Mouse (Mus musculus): ENCODE measurements at regions not wholly inside any gene's neighbourhood (a gene's known extent, or its start where the extent isn't known, plus 50 kb on each side); places are given as distances from the start of the nearest gene placed in this dataset.

DNA sequence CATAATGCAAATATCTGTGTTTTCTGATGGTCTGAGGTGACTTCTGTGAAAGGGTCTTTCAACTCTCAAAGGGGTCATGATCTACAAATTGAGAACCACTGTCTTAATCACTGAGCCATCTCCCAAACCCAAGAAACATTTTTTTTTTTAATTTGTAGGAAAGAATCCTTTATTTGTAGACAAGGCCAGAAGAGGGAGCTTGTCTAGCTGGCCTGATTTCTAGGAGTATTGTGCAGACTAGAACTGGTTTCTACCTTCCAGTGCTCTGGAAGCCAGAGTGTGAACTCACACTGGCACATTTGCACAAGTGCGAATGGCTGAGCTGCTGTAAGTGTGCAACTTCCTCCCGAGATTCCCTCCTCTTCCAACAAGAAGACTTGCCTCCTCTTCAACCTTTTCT, 148.1 kb upstream of the Ncam1 start:
- in situ Hi-C loops (cut with MboI; ENCODE audit: low pct_ligation_motif_present, low pct_unique_long_range_greater_than_20kb, low sequenced_read_pairs) = no loop called here
- Histone ChIP-seq H3K27me3 (replicated peaks) (no peaks in the 10 kb centered on the region), H3K9me3 (replicated peaks; ENCODE audit: low read length) (peaks cover 3% of the 10 kb centered on the region), H3K4me1 (ENCODE audit: control insufficient read depth in 1 of 2, insufficient read depth in 2 of 2) (no peaks in the 10 kb centered on the region), H3K27ac (ENCODE audit: insufficient read depth, low read depth) (no peak overlapping the region), H3K4me3 (replicated peaks in 1 of 3; ENCODE audit: low read depth in 2 of 3, low read length in 2 of 3, poor library complexity in 1 of 3) (no peak overlapping the region), H3K79me2 (replicated peaks; ENCODE audit: control insufficient read depth, extremely low read depth, insufficient read depth, poor library complexity, severe bottlenecking) (no peaks in the 10 kb centered on the region), H3K9ac (ENCODE audit: insufficient read depth, low read depth) (no peak overlapping the region), H3K4me2 (ENCODE audit: insufficient read depth, low read depth, poor library complexity, severe bottlenecking) (no peak overlapping the region), H3K36me3 (replicated peaks in 1 of 2; ENCODE audit: control insufficient read depth in 1 of 2, insufficient read depth in 1 of 2, low read length in 1 of 2) (no peaks in the 10 kb centered on the region)
- dilution Hi-C loops (cut with MboI; ENCODE audit: extremely low pct_ligation_motif_present, extremely low pct_unique_long_range_greater_than_20kb, low sequenced_read_pairs) = no loop called here
- no peak for DNase-seq (ENCODE audit: extremely low read depth)
- TF ChIP-seq NELFE (IDR thresholded peaks at IDR 0.05; ENCODE audit: low read depth, low read length) (no peak), UBTF (IDR thresholded peaks at IDR 0.05; ENCODE audit: low read depth, low read length) (no peak), JUND (conservative IDR thresholded peaks at IDR 0.05; ENCODE audit: low read depth, low read length) (no peak), CHD2 (IDR thresholded peaks at IDR 0.05; ENCODE audit: low read length) (no peak), CHD1 (IDR thresholded peaks at IDR 0.05; ENCODE audit: low read depth, low read length) (no peak), ZNF384 (IDR thresholded peaks at IDR 0.05; ENCODE audit: low read depth, low read length) (no peak), POLR2AphosphoS2 (IDR thresholded peaks at IDR 0.05; ENCODE audit: low read depth, low read length) (no peak), MAX (IDR thresholded peaks at IDR 0.05; ENCODE audit: low read length) (no peak), TBP (conservative IDR thresholded peaks at IDR 0.05; ENCODE audit: low read depth, low read length) (no peak), USF1 (IDR thresholded peaks at IDR 0.05; ENCODE audit: low read depth, low read length) (no peak), POLR2A (IDR thresholded peaks at IDR 0.05; ENCODE audit: low read depth, low read length) (no peak), TCF12 (IDR thresholded peaks at IDR 0.05; ENCODE audit: low read depth, low read length) (no peak)

DNA sequence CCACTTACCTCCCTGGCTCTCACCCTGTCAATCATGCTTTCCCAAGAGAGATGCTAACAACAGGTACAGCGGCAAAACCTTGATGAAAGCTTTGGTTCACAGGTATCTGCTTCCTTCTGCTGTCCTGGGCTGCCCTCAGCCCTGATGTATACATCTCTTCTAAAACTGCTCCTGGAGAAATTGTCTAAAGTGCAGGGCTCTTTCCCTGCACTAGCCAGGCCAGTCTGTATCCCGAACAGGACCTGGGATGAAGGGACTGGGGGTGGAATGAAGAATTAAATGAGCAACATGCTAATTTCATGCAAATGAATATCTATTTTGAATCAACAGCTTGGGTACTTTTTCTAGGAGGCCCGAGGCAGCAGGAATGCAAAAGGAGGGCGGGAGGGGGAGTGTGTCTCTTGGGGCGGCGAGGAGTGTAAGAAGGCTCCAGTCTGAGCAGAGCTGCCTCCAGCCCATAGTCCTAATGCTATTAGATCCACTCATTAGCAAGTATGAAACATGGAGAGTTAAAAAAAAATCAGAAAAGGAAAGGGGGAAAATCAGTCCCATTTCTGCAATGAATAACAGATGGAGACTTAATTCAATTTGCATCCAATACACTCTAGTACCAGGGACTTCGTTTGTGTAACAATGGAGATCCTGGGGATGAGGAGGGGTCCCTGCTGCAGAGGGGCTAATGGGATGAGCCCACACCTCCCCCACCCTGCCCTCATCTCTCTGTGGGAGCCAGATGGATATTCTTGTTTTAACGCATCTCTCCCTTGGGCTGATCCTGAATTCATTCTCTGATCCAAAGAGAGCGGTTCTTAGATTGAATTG, 137.0 kb upstream of the Ncam1 start:
- Histone ChIP-seq H3K9me3 (replicated peaks; ENCODE audit: low read length) (no peaks in the 10 kb centered on the region), H3K9ac (ENCODE audit: insufficient read depth, low read depth) (no peak overlapping the region), H3K4me2 (ENCODE audit: insufficient read depth, low read depth, poor library complexity, severe bottlenecking) (no peak overlapping the region), H3K36me3 (replicated peaks in 1 of 2; ENCODE audit: control insufficient read depth in 1 of 2, insufficient read depth in 1 of 2, low read length in 1 of 2) (no peaks in the 10 kb centered on the region), H3K79me2 (replicated peaks; ENCODE audit: control insufficient read depth, extremely low read depth, insufficient read depth, poor library complexity, severe bottlenecking) (no peaks in the 10 kb centered on the region), H3K4me3 (replicated peaks in 1 of 3; ENCODE audit: low read depth in 2 of 3, low read length in 2 of 3, poor library complexity in 1 of 3) (no peak overlapping the region), H3K27ac (ENCODE audit: insufficient read depth, low read depth) (no peak overlapping the region), H3K27me3 (replicated peaks) (no peaks in the 10 kb centered on the region), H3K4me1 (ENCODE audit: control insufficient read depth in 1 of 2, insufficient read depth in 2 of 2) (no peaks in the 10 kb centered on the region)
- DNase-seq (ENCODE audit: extremely low read depth) = no peak
- dilution Hi-C loops (cut with MboI; ENCODE audit: extremely low pct_ligation_motif_present, extremely low pct_unique_long_range_greater_than_20kb, low sequenced_read_pairs) (no loop called here), in situ Hi-C loops (cut with MboI; ENCODE audit: low pct_ligation_motif_present, low pct_unique_long_range_greater_than_20kb, low sequenced_read_pairs) (no loop called here)
- no peak for TF ChIP-seq KAT2A (IDR thresholded peaks at IDR 0.05; ENCODE audit: insufficient replicate concordance, low read length)

DNA sequence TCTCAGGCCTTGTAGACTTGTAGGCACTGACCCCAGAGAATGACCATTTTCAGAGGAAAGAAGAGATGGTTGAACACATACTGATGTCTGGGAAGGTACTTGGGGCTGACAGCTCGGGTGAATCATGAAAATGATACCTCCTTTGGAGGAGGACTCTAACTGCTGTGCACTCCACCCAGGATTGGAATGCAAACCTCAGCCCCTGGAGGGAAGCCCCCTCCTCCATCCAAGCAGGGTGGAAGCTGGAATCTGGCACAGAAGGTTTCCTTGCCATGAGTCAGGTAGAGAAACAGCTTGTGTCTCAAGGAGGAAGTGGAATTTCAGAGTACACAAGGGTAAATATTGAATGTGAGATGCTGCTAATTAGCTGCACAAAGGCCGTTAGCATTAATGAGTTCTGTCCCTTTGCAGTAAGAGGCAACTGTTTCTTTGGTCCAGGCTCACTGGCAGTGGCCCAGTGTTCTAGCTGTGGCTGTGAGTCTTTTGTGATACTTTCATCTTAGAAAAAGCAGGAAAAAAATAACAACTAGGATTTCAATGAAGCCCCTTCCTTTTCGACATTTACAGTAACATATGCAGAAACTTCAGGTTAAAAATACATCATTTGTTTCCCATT, 129.4 kb upstream of the Ncam1 start:
- no peaks in the 10 kb centered on the region for H3K27me3 ChIP-seq (replicated peaks)
- no peak overlapping the region for H3K4me2 ChIP-seq (ENCODE audit: insufficient read depth, low read depth, poor library complexity, severe bottlenecking)
- in situ Hi-C loops (cut with MboI; ENCODE audit: low pct_ligation_motif_present, low pct_unique_long_range_greater_than_20kb, low sequenced_read_pairs) = no loop called here
- TF ChIP-seq RAD21 (IDR thresholded peaks at IDR 0.05; ENCODE audit: low read depth, low read length) = no peak
- no peak for TF ChIP-seq TBP (conservative IDR thresholded peaks at IDR 0.05; ENCODE audit: low read depth, low read length)
- TF ChIP-seq SIN3A (IDR thresholded peaks at IDR 0.05; ENCODE audit: low read length) = no peak
- no peak for TF ChIP-seq POLR2A (IDR thresholded peaks at IDR 0.05; ENCODE audit: low read depth, low read length)
- no peak for TF ChIP-seq ZMIZ1 (IDR thresholded peaks at IDR 0.05; ENCODE audit: low read depth, low read length)
- no peak for TF ChIP-seq MXI1 (IDR thresholded peaks at IDR 0.05; ENCODE audit: low read depth, low read length)
- TF ChIP-seq POLR2AphosphoS2 (IDR thresholded peaks at IDR 0.05; ENCODE audit: low read depth, low read length) = no peak
- no peak for TF ChIP-seq ETS1 (conservative IDR thresholded peaks at IDR 0.05; ENCODE audit: low read depth, low read length)
- TF ChIP-seq MAX (IDR thresholded peaks at IDR 0.05; ENCODE audit: low read length) = no peak
- no peak for TF ChIP-seq E2F4 (IDR thresholded peaks at IDR 0.05; ENCODE audit: insufficient replicate concordance, low read depth, low read length)
- no peak for TF ChIP-seq RCOR1 (conservative IDR thresholded peaks at IDR 0.05; ENCODE audit: low read depth, low read length)
- no peak for TF ChIP-seq ZKSCAN1 (IDR thresholded peaks at IDR 0.05; ENCODE audit: borderline replicate concordance, low read depth, low read length)
- no peak for TF ChIP-seq JUND (conservative IDR thresholded peaks at IDR 0.05; ENCODE audit: low read depth, low read length)
- no peak for TF ChIP-seq USF1 (IDR thresholded peaks at IDR 0.05; ENCODE audit: low read depth, low read length)
- TF ChIP-seq ZNF384 (IDR thresholded peaks at IDR 0.05; ENCODE audit: low read depth, low read length) = no peak
- no peak for TF ChIP-seq MAZ (IDR thresholded peaks at IDR 0.05; ENCODE audit: low read depth, low read length)
- TF ChIP-seq EP300 (IDR thresholded peaks at IDR 0.05; ENCODE audit: low read length) = no peak

More for the DNA sequence above, 129.4 kb upstream of the Ncam1 start:
- no peak overlapping the region for H3K9ac ChIP-seq (ENCODE audit: insufficient read depth, low read depth)
- H3K79me2 ChIP-seq (replicated peaks; ENCODE audit: control insufficient read depth, extremely low read depth, insufficient read depth, poor library complexity, severe bottlenecking) = no peaks in the 10 kb centered on the region
- no peaks in the 10 kb centered on the region for H3K9me3 ChIP-seq (replicated peaks; ENCODE audit: low read length)
- dilution Hi-C loops (cut with MboI; ENCODE audit: extremely low pct_ligation_motif_present, extremely low pct_unique_long_range_greater_than_20kb, low sequenced_read_pairs) = no loop called here
- DNase-seq (ENCODE audit: extremely low read depth) = no peak
- H3K36me3 ChIP-seq (replicated peaks in 1 of 2; ENCODE audit: control insufficient read depth in 1 of 2, insufficient read depth in 1 of 2, low read length in 1 of 2) = no peaks in the 10 kb centered on the region
- H3K4me1 ChIP-seq (ENCODE audit: control insufficient read depth in 1 of 2, insufficient read depth in 2 of 2) = peaks cover 0 to 3% of the 10 kb centered on the region in 2 experiments; a peak in 1 of 4 replicates
- H3K4me3 ChIP-seq (replicated peaks in 1 of 3; ENCODE audit: low read depth in 2 of 3, low read length in 2 of 3, poor library complexity in 1 of 3) = no peak overlapping the region
- H3K27ac ChIP-seq (ENCODE audit: insufficient read depth, low read depth) = no peak overlapping the region

Measured in CH12.LX (cell line).